Mouse (Mus musculus) brain, adult 2 months (tissue): Measurements from ENCODE around the gene Mmp19.
"Not testable (repeated sequence)": the region's sequence is repeated elsewhere in the genome, so short reads cannot be mapped to it uniquely, and the experiment has no call there.

ENCODE experiments used
- DNase-seq: peaks from one replicate; pipeline ENCODE4 v3.0.0; 2011; ENCODE audit warnings: low read depth, low spot score

Gene Mmp19

GRCm38 (mm10) chr10:128801981-128802495 is 11.3 kb downstream of the Mmp19 start:
- no peak for DNase-seq

GRCm38 (mm10) chr10:128802956-128803355 is 12.2 kb downstream of the Mmp19 start:
- DNase-seq, result no peak

- no peak for DNase-seq
Measured at GRCm38 (mm10) chr10:128803361-128803760, 12.7 kb downstream of the Mmp19 start.

GRCm38 (mm10) chr10:128803771-128804270 is 13.1 kb downstream of the Mmp19 start, which contains the start of gene Dnajc14:
Gene Dnajc14, plus strand, starts transcription at chr10:128804062.
- DNase-seq, result peak; percentile 87

- DNase-seq, result peak; percentile 83
Measured at GRCm38 (mm10) chr10:128804271-128805091, 13.8 kb downstream of the Mmp19 start, which contains the start of gene Tmem198b. Gene Tmem198b, minus strand, starts transcription at chr10:128804370.

GRCm38 (mm10) chr10:128805092-128806000 is 14.6 kb downstream of the Mmp19 start:
- DNase-seq, result peak; percentile 99

GRCm38 (mm10) chr10:128806086-128806485 is 15.4 kb downstream of the Mmp19 start:
- no peak for DNase-seq

GRCm38 (mm10) chr10:128807018-128807417 is 16.3 kb downstream of the Mmp19 start:
- no peak for DNase-seq

GRCm38 (mm10) chr10:128817033-128817432 is 26.3 kb downstream of the Mmp19 start, which contains the start of gene Sarnp:
Gene Sarnp, plus strand, starts transcription at chr10:128817333.
- no peak for DNase-seq

- peak; percentile 31 for DNase-seq
Measured at GRCm38 (mm10) chr10:128820217-128820616, 29.5 kb downstream of the Mmp19 start.

- peak; percentile 100 for DNase-seq
Measured at GRCm38 (mm10) chr10:128821358-128822056, 30.8 kb downstream of the Mmp19 start, which contains the start of gene Ormdl2. Gene Ormdl2, minus strand, starts transcription at chr10:128821645.

- no peak for DNase-seq
Measured at GRCm38 (mm10) chr10:128822135-128822534, 31.4 kb downstream of the Mmp19 start.

GRCm38 (mm10) chr10:128823087-128823486 is 32.4 kb downstream of the Mmp19 start:
- DNase-seq, result not testable (repeated sequence)

- no peak for DNase-seq
Measured at GRCm38 (mm10) chr10:128823821-128824220, 33.1 kb downstream of the Mmp19 start.

GRCm38 (mm10) chr10:128837400-128837799 is 46.7 kb downstream of the Mmp19 start:
- DNase-seq, result no peak

- DNase-seq, result no peak
Measured at GRCm38 (mm10) chr10:128839434-128839833, 48.7 kb downstream of the Mmp19 start.

- DNase-seq, result no peak
Measured at GRCm38 (mm10) chr10:128840612-128841011, 49.9 kb downstream of the Mmp19 start.

- no peak for DNase-seq
Measured at GRCm38 (mm10) chr10:128843260-128843659, 52.5 kb downstream of the Mmp19 start.

GRCm38 (mm10) chr10:128845516-128845915 is 54.8 kb downstream of the Mmp19 start:
- peak; percentile 55 for DNase-seq

GRCm38 (mm10) chr10:128846664-128847063 is 56.0 kb downstream of the Mmp19 start:
- no peak for DNase-seq

GRCm38 (mm10) chr10:128848426-128848825 is 57.7 kb downstream of the Mmp19 start:
- no peak for DNase-seq
